Mouse (Mus musculus) ES-E14 (cell line): Measurements from ENCODE around the gene Mydgf. TPM values are rescaled to one million over a fixed set of nuclear protein-coding genes. Genes with fewer than 3 reads are reported as not detected.

Source experiments
- DNase-seq: peaks from one replicate; pipeline ENCODE4 v3.0.0-alpha.2; 2013; ENCODE audit warnings: low read depth, low spot score
- H3K27ac ChIP-seq: 2 replicates; pipeline ENCODE4 v1.5.1; 2012; ENCODE audit warnings: low read depth, mild to moderate bottlenecking, low read length, moderate library complexity, mixed read lengths; ENCODE audit not compliant: poor library complexity, insufficient read depth, severe bottlenecking
- H3K36me3 ChIP-seq: 2 replicates; pipeline ENCODE4 v1.6.1; 2012; ENCODE audit warnings: mild to moderate bottlenecking, low read length, moderate library complexity, mixed read lengths; ENCODE audit not compliant: control insufficient read depth, poor library complexity, insufficient read depth, severe bottlenecking
- H3K4me1 ChIP-seq, 2 experiments: fragments of 150-350 bp in 1 of 2; sonication (generic) in 1 of 2; 2 replicates each; pipeline ENCODE4 v1.6.1; 2012; ENCODE audit warnings: low read length in 2 of 2, mild to moderate bottlenecking in 1 of 2, mixed read lengths in 1 of 2; ENCODE audit not compliant: control insufficient read depth in 2 of 2, insufficient read depth in 2 of 2, poor library complexity in 1 of 2
- H3K4me3 ChIP-seq, 2 experiments: fragments of 150-350 bp in 1 of 2; sonication (generic) in 1 of 2; 2 replicates each; pipeline ENCODE4 v1.5.1; 2012; ENCODE audit warnings: low read length in 2 of 2, low read depth in 1 of 2, mild to moderate bottlenecking in 1 of 2, mixed read lengths in 1 of 2; ENCODE audit not compliant: insufficient read depth in 1 of 2, poor library complexity in 1 of 2, severe bottlenecking in 1 of 2
- H3K9ac ChIP-seq: 2 replicates; pipeline ENCODE4 v1.6.1; 2012; ENCODE audit warnings: low read depth, mild to moderate bottlenecking, low read length, mixed read lengths; ENCODE audit not compliant: poor library complexity, insufficient read depth, severe bottlenecking
- H3K9me3 ChIP-seq: fragments of 150-350 bp; sonication (generic); 2 replicates; pipeline ENCODE4 v1.6.1; 2012; ENCODE audit warnings: low read depth, mild to moderate bottlenecking, low read length; ENCODE audit not compliant: control insufficient read depth, insufficient read depth
- CHD2 ChIP-seq: IDR thresholded peaks from 2 replicates; pipeline ENCODE4 v1.6.1; 2014; ENCODE audit warnings: mild to moderate bottlenecking, low read depth, low read length, inconsistent platforms
- HCFC1 ChIP-seq: IDR thresholded peaks from 2 replicates; pipeline ENCODE4 v1.6.1; 2012; ENCODE audit warnings: low read length, inconsistent platforms, borderline replicate concordance; ENCODE audit not compliant: insufficient read depth
- MAFK ChIP-seq: IDR thresholded peaks from 2 replicates; pipeline ENCODE4 v1.6.1; 2014; ENCODE audit warnings: mild to moderate bottlenecking, low read depth, low read length, inconsistent platforms; ENCODE audit not compliant: insufficient read depth
- ZC3H11A ChIP-seq: IDR thresholded peaks from 2 replicates; pipeline ENCODE4 v1.6.1; 2012; ENCODE audit warnings: low read depth, mild to moderate bottlenecking, inconsistent platforms, low read length, borderline replicate concordance
- ZNF384 ChIP-seq: IDR thresholded peaks from 2 replicates; pipeline ENCODE4 v1.6.1; 2012; ENCODE audit warnings: low read depth, low read length, inconsistent platforms
- in situ Hi-C, 2 experiments: fragments of 600-800 bp; cut with MboI; formaldehyde crosslinking; loops; one replicate each; pipeline ENCODE4 v1.15.1; 2025; ENCODE audit warnings: low sequenced_read_pairs in 2 of 2, inconsistent platforms in 1 of 2; ENCODE audit not compliant: unreplicated experiment in 2 of 2
- total RNA-seq: library from RNA; depleted of rRNA; stranded (reverse); fragments of 300-350 nt; gene quantifications from 2 replicates; pipeline ENCODE4 v1.2.3, GENCODE M21; 2012

Gene Mydgf
- total RNA-seq, 1 experiment, result 71.1 TPM

- H3K27ac ChIP-seq, result no peak overlapping the region
- TF ChIP-seq MAFK, result no peak
- TF ChIP-seq ZC3H11A, result no peak
- TF ChIP-seq ZNF384, result no peak
- TF ChIP-seq CHD2, result no peak
- TF ChIP-seq HCFC1, result no peak
- in situ Hi-C loops, result no loop called here
- H3K36me3 ChIP-seq, result no peaks in the 10 kb centered on the region; the same call in 1 of the 2 replicates
- DNase-seq, result no peak
- peaks cover 0 to 10% of the 10 kb centered on the region in 2 experiments; a peak in 1 of 4 replicates for H3K4me1 ChIP-seq
- H3K9me3 ChIP-seq, result no peaks in the 10 kb centered on the region
- H3K9ac ChIP-seq, result no peak overlapping the region; the same call in 1 of the 2 replicates
- no peak overlapping the region for H3K4me3 ChIP-seq
Measured at GRCm38 (mm10) chr17:56219805-56220204, 36.1 kb upstream of the Mydgf start.

- H3K36me3 ChIP-seq, result no peaks in the 10 kb centered on the region; the same call in 1 of the 2 replicates
- DNase-seq, result no peak
- in situ Hi-C loops, result no loop called here
- H3K9me3 ChIP-seq, result no peaks in the 10 kb centered on the region
- no peak overlapping the region for H3K27ac ChIP-seq
- peak overlapping the region; percentile 77 for H3K9ac ChIP-seq
- TF ChIP-seq HCFC1 (no peak), ZNF384 (no peak), ZC3H11A (no peak), CHD2 (no peak), MAFK (no peak)
- peak overlapping the region; percentile 80 to 93 for H3K4me3 ChIP-seq
- peaks cover 0 to 7% of the 10 kb centered on the region in 2 experiments; a peak in 1 of 4 replicates for H3K4me1 ChIP-seq
Measured at GRCm38 (mm10) chr17:56219251-56219650, 35.5 kb upstream of the Mydgf start.

GRCm38 (mm10) chr17:56218377-56219191 lies 34.9 kb upstream of the Mydgf start, which contains the start of gene Dpp9:
TSS of gene Dpp9 (minus strand) at chr17:56218905.
- H3K27ac ChIP-seq, result no peak within 1 kb of the TSS
- peak; percentile 83 for DNase-seq
- in situ Hi-C loops, result no loop called here

GRCm38 (mm10) chr17:56217670-56218069 lies 34.0 kb upstream of the Mydgf start:
- H3K36me3 ChIP-seq, result no peaks in the 10 kb centered on the region; the same call in 1 of the 2 replicates
- H3K9ac ChIP-seq, result peak overlapping the region; percentile 89
- peaks cover 0 to 7% of the 10 kb centered on the region in 2 experiments; a peak in 1 of 4 replicates for H3K4me1 ChIP-seq
- TF ChIP-seq MAFK (no peak), ZC3H11A (no peak), HCFC1 (no peak), CHD2 (no peak), ZNF384 (no peak)
- H3K4me3 ChIP-seq, result peak overlapping the region; percentile 80 to 93
- no peaks in the 10 kb centered on the region for H3K9me3 ChIP-seq
- in situ Hi-C loops, result no loop called here
- no peak overlapping the region for H3K27ac ChIP-seq
- no peak for DNase-seq

More at GRCm38 (mm10) chr17:56218377-56219191, 34.9 kb upstream of the Mydgf start, which contains the start of gene Dpp9:
- Histone ChIP-seq H3K36me3 (no peaks in the 10 kb centered on the region; the same call in 1 of the 2 replicates), H3K9ac (peak within 1 kb of the TSS; percentile 89), H3K9me3 (no peaks in the 10 kb centered on the region), H3K4me1 (peaks cover 0 to 7% of the 10 kb centered on the region in 2 experiments; a peak in 1 of 4 replicates), H3K4me3 (peak within 1 kb of the TSS; percentile 80 to 93)
- TF ChIP-seq CHD2 (peak; percentile 76), HCFC1 (peak; percentile 83), ZC3H11A (no peak), ZNF384 (no peak), MAFK (no peak)
